Mouse (Mus musculus): Measurements from ENCODE around the gene Plxna4.

Gene Plxna4

DNA sequence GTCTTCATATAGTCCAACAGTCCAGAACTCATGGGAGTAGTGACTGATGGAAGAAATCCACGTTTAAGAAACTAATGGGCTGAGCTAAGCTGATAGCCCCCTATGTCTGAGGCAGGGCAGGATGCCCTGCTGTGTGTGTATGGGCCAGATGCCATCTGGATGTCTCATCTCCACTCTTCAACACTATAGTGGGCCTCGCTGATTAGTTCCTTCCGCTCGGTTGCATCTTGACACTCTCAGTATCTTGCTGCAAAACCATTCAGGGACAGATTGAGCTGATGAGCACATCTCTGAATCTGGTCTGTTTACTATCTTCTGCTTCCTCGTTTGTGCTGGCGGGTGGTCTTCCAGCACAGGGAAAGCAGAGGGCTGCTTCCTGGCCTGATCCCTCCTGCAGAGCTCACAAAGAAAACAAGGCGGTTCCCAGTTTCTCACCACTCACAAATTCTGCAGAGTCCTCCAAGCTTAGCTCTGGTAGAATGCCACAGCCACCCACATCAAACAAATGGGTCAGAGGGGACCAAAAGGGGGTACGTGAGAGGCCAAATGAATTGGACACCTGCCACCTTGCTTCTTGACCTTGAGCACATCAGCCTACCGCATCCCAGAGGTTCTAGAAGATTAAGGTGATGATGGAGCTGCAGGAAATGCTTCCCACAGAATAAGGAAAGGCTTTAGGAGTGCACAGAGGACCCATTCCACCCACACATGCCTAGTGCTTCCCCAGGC, 482.3 kb downstream of the Plxna4 start:
- no peak for ATAC-seq (ENCODE audit: insufficient number of reproducible peaks, low FRiP score, low TSS enrichment)

All from cerebellum, adult (tissue).